Mouse (Mus musculus): ENCODE results near the gene Cpa4. TPM values are rescaled to one million over a fixed set of nuclear protein-coding genes. Genes with fewer than 3 reads are reported as not detected.

Cpa4 gene
- polyA plus RNA-seq, 1 experiment from 2014 or later: 1.3 TPM

GRCm38 (mm10) chr6:30621986-30622389 is 53.8 kb downstream of the Cpa4 start:
- Histone ChIP-seq H3K27ac (ENCODE audit: low read length) (peak overlapping the region; percentile 94), H3K4me1 (ENCODE audit: control insufficient read depth, insufficient read depth, low read length) (peaks cover 48% of the 10 kb centered on the region), H3K4me3 (ENCODE audit: low read length) (no peak overlapping the region), H3K9ac (ENCODE audit: low read length) (no peak overlapping the region), H3K36me3 (ENCODE audit: control insufficient read depth, insufficient read depth) (no peaks in the 10 kb centered on the region), H3K4me2 (ENCODE audit: low read depth, low read length) (peak overlapping the region; percentile 4; the same call in 1 of the 2 replicates), H3K27me3 (ENCODE audit: control insufficient read depth, insufficient read depth, low read length) (no peaks in the 10 kb centered on the region), H3K9me3 (replicated peaks; ENCODE audit: control insufficient read depth, low read length) (no peaks in the 10 kb centered on the region)
- peak; percentile 67 for ATAC-seq (replicated peaks; ENCODE audit: extremely low read depth, insufficient read depth, low FRiP score)
- 15% methylated on average over 4 of the region's 4 CpGs for WGBS

GRCm38 (mm10) chr6:30624763-30625162 is 56.6 kb downstream of the Cpa4 start:
- Histone ChIP-seq H3K4me2 (ENCODE audit: low read depth, low read length) (no peak overlapping the region), H3K27ac (ENCODE audit: low read length) (peak overlapping the region; percentile 34), H3K9me3 (replicated peaks; ENCODE audit: control insufficient read depth, low read length) (no peaks in the 10 kb centered on the region), H3K36me3 (ENCODE audit: control insufficient read depth, insufficient read depth) (no peaks in the 10 kb centered on the region), H3K4me1 (ENCODE audit: control insufficient read depth, insufficient read depth, low read length) (peaks cover 29% of the 10 kb centered on the region), H3K27me3 (ENCODE audit: control insufficient read depth, insufficient read depth, low read length) (no peaks in the 10 kb centered on the region), H3K4me3 (ENCODE audit: low read length) (no peak overlapping the region), H3K9ac (ENCODE audit: low read length) (no peak overlapping the region)
- 0 out of 2 replicates have a peak, but pooled peaks have one; percentile 26 for ATAC-seq (replicated peaks; ENCODE audit: extremely low read depth, insufficient read depth, low FRiP score)
- 45% methylated on average over 9 of the region's 9 CpGs for WGBS

GRCm38 (mm10) chr6:30628152-30628551 is 60.0 kb downstream of the Cpa4 start:
- Histone ChIP-seq H3K9ac (ENCODE audit: low read length) (no peak overlapping the region), H3K4me1 (ENCODE audit: control insufficient read depth, insufficient read depth, low read length) (peaks cover 9% of the 10 kb centered on the region; the same call in 1 of the 2 replicates), H3K27ac (ENCODE audit: low read length) (no peak overlapping the region), H3K4me3 (ENCODE audit: low read length) (no peak overlapping the region), H3K4me2 (ENCODE audit: low read depth, low read length) (no peak overlapping the region), H3K27me3 (ENCODE audit: control insufficient read depth, insufficient read depth, low read length) (no peaks in the 10 kb centered on the region), H3K9me3 (replicated peaks; ENCODE audit: control insufficient read depth, low read length) (no peaks in the 10 kb centered on the region), H3K36me3 (ENCODE audit: control insufficient read depth, insufficient read depth) (no peaks in the 10 kb centered on the region)
- 69% methylated on average over 6 of the region's 6 CpGs for WGBS
- ATAC-seq (replicated peaks; ENCODE audit: extremely low read depth, insufficient read depth, low FRiP score): no peak

- Histone ChIP-seq H3K9me3 (replicated peaks; ENCODE audit: control insufficient read depth, low read length) (no peaks in the 10 kb centered on the region), H3K9ac (ENCODE audit: low read length) (no peak overlapping the region), H3K4me3 (ENCODE audit: low read length) (no peak overlapping the region), H3K4me2 (ENCODE audit: low read depth, low read length) (no peak overlapping the region), H3K36me3 (ENCODE audit: control insufficient read depth, insufficient read depth) (no peaks in the 10 kb centered on the region), H3K4me1 (ENCODE audit: control insufficient read depth, insufficient read depth, low read length) (no peaks in the 10 kb centered on the region), H3K27ac (ENCODE audit: low read length) (no peak overlapping the region), H3K27me3 (ENCODE audit: control insufficient read depth, insufficient read depth, low read length) (no peaks in the 10 kb centered on the region)
- ATAC-seq (replicated peaks; ENCODE audit: extremely low read depth, insufficient read depth, low FRiP score): no peak
- 94% methylated on average over 1 of the region's 1 CpGs for WGBS
Observed at GRCm38 (mm10) chr6:30629989-30630388, 61.8 kb downstream of the Cpa4 start.

GRCm38 (mm10) chr6:30635361-30635862 is 67.2 kb downstream of the Cpa4 start:
- no peak overlapping the region for H3K9ac ChIP-seq (ENCODE audit: low read length)
- H3K9me3 ChIP-seq (replicated peaks; ENCODE audit: control insufficient read depth, low read length): no peaks in the 10 kb centered on the region
- ATAC-seq (replicated peaks; ENCODE audit: extremely low read depth, insufficient read depth, low FRiP score): peak; percentile 31; the same call in 1 of the 2 replicates
- no peaks in the 10 kb centered on the region for H3K27me3 ChIP-seq (ENCODE audit: control insufficient read depth, insufficient read depth, low read length)
- peaks cover 16% of the 10 kb centered on the region for H3K4me1 ChIP-seq (ENCODE audit: control insufficient read depth, insufficient read depth, low read length)
- no peak overlapping the region for H3K4me3 ChIP-seq (ENCODE audit: low read length)
- peak overlapping the region; percentile 64 for H3K27ac ChIP-seq (ENCODE audit: low read length)
- no peak overlapping the region for H3K4me2 ChIP-seq (ENCODE audit: low read depth, low read length)
- WGBS: 28% methylated on average over 8 of the region's 8 CpGs
- H3K36me3 ChIP-seq (ENCODE audit: control insufficient read depth, insufficient read depth): no peaks in the 10 kb centered on the region

GRCm38 (mm10) chr6:30636186-30636842 is 68.1 kb downstream of the Cpa4 start:
- Histone ChIP-seq H3K4me3 (ENCODE audit: low read length) (no peak overlapping the region), H3K4me1 (ENCODE audit: control insufficient read depth, insufficient read depth, low read length) (peaks cover 16% of the 10 kb centered on the region), H3K27me3 (ENCODE audit: control insufficient read depth, insufficient read depth, low read length) (no peaks in the 10 kb centered on the region), H3K9ac (ENCODE audit: low read length) (no peak overlapping the region; the same call in 1 of the 2 replicates), H3K4me2 (ENCODE audit: low read depth, low read length) (no peak overlapping the region), H3K27ac (ENCODE audit: low read length) (peak overlapping the region; percentile 70), H3K36me3 (ENCODE audit: control insufficient read depth, insufficient read depth) (no peaks in the 10 kb centered on the region), H3K9me3 (replicated peaks; ENCODE audit: control insufficient read depth, low read length) (no peaks in the 10 kb centered on the region)
- WGBS: 48% methylated on average over 4 of the region's 4 CpGs
- ATAC-seq (replicated peaks; ENCODE audit: extremely low read depth, insufficient read depth, low FRiP score): no peak

- no peak within 1 kb of the TSS for H3K4me3 ChIP-seq (ENCODE audit: low read length)
- 58% methylated on average over 5 of the region's 5 CpGs for WGBS
- no peak within 1 kb of the TSS for H3K9ac ChIP-seq (ENCODE audit: low read length)
- no peak for ATAC-seq (replicated peaks; ENCODE audit: extremely low read depth, insufficient read depth, low FRiP score)
- no peaks in the 10 kb centered on the region for H3K36me3 ChIP-seq (ENCODE audit: control insufficient read depth, insufficient read depth)
- no peaks in the 10 kb centered on the region for H3K9me3 ChIP-seq (replicated peaks; ENCODE audit: control insufficient read depth, low read length)
- peak within 1 kb of the TSS; percentile 46; the same call in 1 of the 2 replicates for H3K27ac ChIP-seq (ENCODE audit: low read length)
- no peak within 1 kb of the TSS for H3K4me2 ChIP-seq (ENCODE audit: low read depth, low read length)
- no peaks in the 10 kb centered on the region for H3K27me3 ChIP-seq (ENCODE audit: control insufficient read depth, insufficient read depth, low read length)
- H3K4me1 ChIP-seq (ENCODE audit: control insufficient read depth, insufficient read depth, low read length): peaks cover 16% of the 10 kb centered on the region
Observed at GRCm38 (mm10) chr6:30638674-30639268, 70.6 kb downstream of the Cpa4 start, which contains the start of gene Cpa1. Gene Cpa1, plus strand, starts transcription at chr6:30639218.

All from heart, embryonic 16.5 days (tissue).